In the genomic region with DNA sequence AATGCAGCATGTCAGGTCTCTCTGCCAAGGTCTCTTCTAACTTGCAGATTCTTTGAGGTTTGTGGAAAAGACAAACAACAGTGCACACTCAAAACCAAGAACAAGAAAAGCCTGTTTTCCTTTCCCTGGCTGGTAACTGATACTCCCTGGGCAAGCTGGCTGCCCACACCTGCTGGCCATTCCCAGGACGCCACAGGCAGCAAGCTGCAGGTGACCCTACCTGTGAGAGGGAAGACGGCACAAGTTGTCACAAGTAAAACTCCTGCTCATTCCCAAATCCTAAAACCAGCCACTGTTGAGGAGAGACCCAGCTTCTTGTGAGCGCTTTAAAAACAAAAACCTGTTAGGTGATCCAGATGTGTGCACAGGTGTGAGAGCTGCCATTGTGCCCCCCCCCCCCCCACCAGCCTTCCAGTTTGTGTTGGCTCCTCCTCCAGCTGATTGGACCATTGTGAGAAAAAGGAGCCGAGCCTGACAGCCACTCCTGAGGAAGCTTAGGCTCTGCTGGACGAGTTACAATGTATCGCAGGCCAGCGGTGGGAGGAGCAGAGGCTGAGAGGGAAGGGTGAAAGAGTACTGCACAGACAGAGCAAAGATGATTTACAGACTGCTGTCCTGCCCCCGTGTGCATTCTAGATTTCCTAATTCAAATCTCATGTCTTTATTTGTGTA, we compare ENCODE assay signal across 21 mouse cellular contexts. TPM values are rescaled to one million over a fixed set of nuclear protein-coding genes. Genes with fewer than 3 reads are reported as not detected.
A peak's percentile ranks its signal among the peaks of the same experiment; 100 is the strongest.
DNase-seq lines count a peak whose midpoint lies in the region; ATAC-seq and TF ChIP-seq lines count a peak whose summit lies in the region.
"Had no signal": no experiment of that assay in that cellular context is flagged by ENCODE, and none has a peak within 500 bp of the region (broad histone marks: within the 10 kb centered on the region; RNA-seq: fewer than 3 reads in every experiment).

No protein-coding gene starts in this region.

- H3K9me3 ChIP-seq in heart, embryonic 11.5 days (replicated peaks; ENCODE audit: control insufficient read depth, low read length), result no peaks in the 10 kb centered on the region
- H3K9me3 ChIP-seq in lung, embryonic 16.5 days (ENCODE audit: control insufficient read depth, low read length), result no peaks in the 10 kb centered on the region; the same call in 1 of the 2 replicates
- no peaks in the 10 kb centered on the region for H3K9me3 ChIP-seq in stomach, postnatal 0 days (ENCODE audit: control insufficient read depth, low read length)
- no peaks in the 10 kb centered on the region for H3K9me3 ChIP-seq in forebrain, embryonic 13.5 days (replicated peaks)
- H3K9me3 ChIP-seq: midbrain, embryonic 10.5 days had no signal

- no peaks in the 10 kb centered on the region for H3K4me1 ChIP-seq in heart, embryonic 11.5 days (ENCODE audit: control insufficient read depth, insufficient read depth, low read length)
- H3K4me1 ChIP-seq in lung, embryonic 16.5 days (replicated peaks; ENCODE audit: control insufficient read depth, insufficient read depth, low read length), result peaks cover 3% of the 10 kb centered on the region; the same call in 1 of the 2 replicates
- H3K4me1 ChIP-seq in stomach, postnatal 0 days (replicated peaks; ENCODE audit: control insufficient read depth, insufficient read depth), result no peaks in the 10 kb centered on the region
- no peaks in the 10 kb centered on the region for H3K4me1 ChIP-seq in forebrain, embryonic 13.5 days
- H3K4me1 ChIP-seq: heart, embryonic 12.5 days had no signal

- H3K9ac ChIP-seq in heart, embryonic 11.5 days (ENCODE audit: low read depth, low read length), result no peak overlapping the region
- no peak overlapping the region for H3K9ac ChIP-seq in lung, embryonic 16.5 days (ENCODE audit: low read length)
- no peak overlapping the region for H3K9ac ChIP-seq in stomach, postnatal 0 days (ENCODE audit: low read length)
- H3K9ac ChIP-seq in forebrain, embryonic 13.5 days, result no peak overlapping the region
- H3K9ac ChIP-seq: heart, embryonic 12.5 days; liver, embryonic 14.5 days had no signal

- peak; percentile 17; the same call in 1 of the 2 replicates for TF ChIP-seq CTCF in stomach, postnatal 0 days (IDR thresholded peaks at IDR 0.05; ENCODE audit: low read depth)

- no peak for TF ChIP-seq EP300 in stomach, postnatal 0 days (optimal IDR thresholded peaks at IDR 0.05)

- H3K27ac ChIP-seq in heart, embryonic 11.5 days (ENCODE audit: low read depth, low read length), result no peak overlapping the region
- peak overlapping the region; percentile 72 for H3K27ac ChIP-seq in lung, embryonic 16.5 days (ENCODE audit: low read length)
- no peak overlapping the region for H3K27ac ChIP-seq in stomach, postnatal 0 days (replicated peaks)
- no peak overlapping the region for H3K27ac ChIP-seq in forebrain, embryonic 13.5 days
- H3K27ac ChIP-seq: liver, embryonic 14.5 days; midbrain, embryonic 10.5 days had no signal

- 27% methylated on average over 8 of the region's 8 CpGs for WGBS in heart, embryonic 11.5 days (ENCODE audit: insufficient replicate concordance)
- 24% methylated on average over 8 of the region's 8 CpGs for WGBS in lung, embryonic 16.5 days
- 32% methylated on average over 8 of the region's 8 CpGs for WGBS in stomach, postnatal 0 days
- WGBS in forebrain, embryonic 13.5 days, result 24% methylated on average over 8 of the region's 8 CpGs

- DNase-seq in heart, adult 8-10 months (ENCODE audit: low spot score), result no peak
- peak; percentile 12 for DNase-seq in urinary bladder, postnatal 14 days (ENCODE audit: low spot score)
- no peak for DNase-seq in urinary bladder, adult 2 months (ENCODE audit: low spot score)
- DNase-seq in stomach, postnatal 0 days (ENCODE audit: low spot score), result peak; percentile 73
- DNase-seq in kidney, postnatal 10 days, result no peak
- DNase-seq: cerebellum, postnatal 36 days; gastrocnemius, postnatal 14 days; heart, postnatal 36 days; kidney, postnatal 36 days; layer of hippocampus, postnatal 36 days; left cerebral cortex, postnatal 4 days; retina, postnatal 1 day; thymus, postnatal 36 days had no signal

- H3K4me3 ChIP-seq in heart, embryonic 11.5 days (ENCODE audit: low read depth, low read length), result no peak overlapping the region
- no peak overlapping the region for H3K4me3 ChIP-seq in lung, embryonic 16.5 days (ENCODE audit: low read length)
- no peak overlapping the region for H3K4me3 ChIP-seq in stomach, postnatal 0 days (ENCODE audit: low read depth, low read length)
- no peak overlapping the region for H3K4me3 ChIP-seq in forebrain, embryonic 13.5 days
- H3K4me3 ChIP-seq: erythroblast, embryonic 14.5 days; heart, embryonic 12.5 days; midbrain, embryonic 10.5 days had no signal

- no peak overlapping the region for H3K4me2 ChIP-seq in heart, embryonic 11.5 days
- H3K4me2 ChIP-seq in lung, embryonic 16.5 days (ENCODE audit: low read depth, low read length), result peak overlapping the region; percentile 39; the same call in 1 of the 2 replicates
- H3K4me2 ChIP-seq in stomach, postnatal 0 days (replicated peaks; ENCODE audit: low read depth), result no peak overlapping the region
- no peak overlapping the region for H3K4me2 ChIP-seq in forebrain, embryonic 13.5 days
- H3K4me2 ChIP-seq: heart, embryonic 12.5 days had no signal

- ATAC-seq in heart, embryonic 11.5 days (replicated peaks; ENCODE audit: insufficient number of reproducible peaks, low FRiP score, low TSS enrichment), result 0 out of 2 replicates have a peak, but pooled peaks have one; percentile 22
- peak; percentile 83 for ATAC-seq in lung, embryonic 16.5 days (ENCODE audit: low read depth)
- ATAC-seq in stomach, postnatal 0 days (ENCODE audit: low FRiP score, low TSS enrichment), result peak; percentile 85
- ATAC-seq in forebrain, embryonic 13.5 days, result no peak
- ATAC-seq: inflammation-experienced regulatory T-cells, adult 6 months had no signal

- no peaks in the 10 kb centered on the region for H3K27me3 ChIP-seq in heart, embryonic 11.5 days (ENCODE audit: control insufficient read depth, insufficient read depth, low read length)
- no peaks in the 10 kb centered on the region for H3K27me3 ChIP-seq in lung, embryonic 16.5 days (ENCODE audit: control insufficient read depth, insufficient read depth, low read depth, low read length)
- no peaks in the 10 kb centered on the region for H3K27me3 ChIP-seq in stomach, postnatal 0 days (ENCODE audit: control insufficient read depth, insufficient read depth, low read length)
- H3K27me3 ChIP-seq in forebrain, embryonic 13.5 days, result no peaks in the 10 kb centered on the region
- H3K27me3 ChIP-seq: heart, embryonic 12.5 days had no signal

- H3K36me3 ChIP-seq in heart, embryonic 11.5 days (ENCODE audit: control insufficient read depth, insufficient read depth, low read length), result no peaks in the 10 kb centered on the region
- H3K36me3 ChIP-seq in lung, embryonic 16.5 days (ENCODE audit: control insufficient read depth, insufficient read depth, low read length), result no peaks in the 10 kb centered on the region
- no peaks in the 10 kb centered on the region for H3K36me3 ChIP-seq in stomach, postnatal 0 days (ENCODE audit: control insufficient read depth, insufficient read depth, low read length)
- no peaks in the 10 kb centered on the region for H3K36me3 ChIP-seq in forebrain, embryonic 13.5 days (ENCODE audit: poor library complexity, severe bottlenecking)
- H3K36me3 ChIP-seq: heart, embryonic 12.5 days; midbrain, embryonic 10.5 days had no signal

RNA-seq across cellular contexts. Expression of a gene that starts 42.2 kb away (rescaled TPM):
- polyA plus RNA-seq in heart, embryonic 11.5 days (2014; fragmentation: Nextera tagmentation; extraction: Ambion mirVana), result 14.4 and 16.2 TPM in 2 replicates
- total RNA-seq in heart, adult 8-10 months (2022), result 10 to 100 TPM; 11.5 to 12.5 (median 11.7) TPM
- 2.1 and 2.4 TPM in 2 replicates for polyA plus RNA-seq in urinary bladder, adult 2 months (2012; rRNA removed)
- 118 and 126 TPM in 2 replicates for polyA plus RNA-seq in lung, embryonic 16.5 days (2015; fragmentation: Nextera tagmentation; extraction: Ambion mirVana)
- 66.5 and 68.0 TPM in 2 replicates for polyA plus RNA-seq in stomach, postnatal 0 days (2015; fragmentation: Nextera tagmentation; extraction: Ambion mirVana)
- 12.1 and 13.3 TPM in 2 replicates for polyA plus RNA-seq in forebrain, embryonic 13.5 days (2015; fragmentation: Nextera tagmentation; extraction: Ambion mirVana)
- polyA plus RNA-seq: inflammation-experienced regulatory T-cells, adult 6 months had no signal

RNA-seq across cellular contexts. Expression of a gene that starts 47.7 kb away (rescaled TPM):
- 13.3 and 15.4 TPM in 2 replicates for polyA plus RNA-seq in heart, embryonic 11.5 days (2014; fragmentation: Nextera tagmentation; extraction: Ambion mirVana)
- 10 to 100 TPM; 39.7 to 41.2 (median 40.2) TPM for total RNA-seq in heart, adult 8-10 months (2022)
- polyA plus RNA-seq in urinary bladder, adult 2 months (2012; rRNA removed), result 34.4 and 39.6 TPM in 2 replicates
- 17.7 and 18.1 TPM in 2 replicates for polyA plus RNA-seq in lung, embryonic 16.5 days (2015; fragmentation: Nextera tagmentation; extraction: Ambion mirVana)
- 17.3 and 19.2 TPM in 2 replicates for polyA plus RNA-seq in stomach, postnatal 0 days (2015; fragmentation: Nextera tagmentation; extraction: Ambion mirVana)
- polyA plus RNA-seq in forebrain, embryonic 13.5 days (2015; fragmentation: Nextera tagmentation; extraction: Ambion mirVana), result 15.8 and 16.9 TPM in 2 replicates

Comparison
In these comparisons a context has a peak if more than half of its experiments do, and no peak if none do; other contexts are left out.
1. DNase-seq: peak in urinary bladder, postnatal 14 days (single experiment) and stomach, postnatal 0 days (single experiment); none in heart, adult 8-10 months (single experiment), urinary bladder, adult 2 months (single experiment) and kidney, postnatal 10 days (single experiment).